Mouse (Mus musculus) heart, postnatal 0 days (tissue): ENCODE measurements around the gene Fam168b. TPM values are rescaled to one million over a fixed set of nuclear protein-coding genes. Genes with fewer than 3 reads are reported as not detected.

ENCODE experiments used
- ATAC-seq: fragments of 200-750 bp; cut with Nextera tagmentation; 2 replicates; pipeline ENCODE4 v1.8.0; 2017; ENCODE audit warnings: low read depth, moderate number of reproducible peaks, moderate library complexity; ENCODE audit not compliant: insufficient read depth
- DNase-seq: peaks from one replicate; pipeline ENCODE4 v3.0.0-alpha.2; 2016; ENCODE audit warnings: low spot score
- H3K27ac ChIP-seq: fragments of 300-500 bp; sonication (generic); 2 replicates; pipeline ENCODE4 v1.5.1; 2014; ENCODE audit warnings: low read depth, mild to moderate bottlenecking
- H3K27me3 ChIP-seq: fragments of 300-500 bp; sonication (generic); 2 replicates; pipeline ENCODE4 v1.6.1; 2014; ENCODE audit warnings: low read length, mixed read lengths; ENCODE audit not compliant: control insufficient read depth, insufficient read depth
- H3K36me3 ChIP-seq: fragments of 300-500 bp; sonication (generic); replicated peaks from 2 replicates; pipeline ENCODE4 v1.6.1; 2014; ENCODE audit warnings: low read length, mixed read lengths; ENCODE audit not compliant: control insufficient read depth, insufficient read depth
- H3K4me1 ChIP-seq: fragments of 300-500 bp; sonication (generic); 2 replicates; pipeline ENCODE4 v1.6.1; 2014; ENCODE audit warnings: antibody characterized with exemption; ENCODE audit not compliant: control insufficient read depth, insufficient read depth
- H3K4me2 ChIP-seq: fragments of 300-500 bp; sonication (generic); 2 replicates; pipeline ENCODE4 v1.6.1; 2014; ENCODE audit warnings: low read depth, mild to moderate bottlenecking, low read length, moderate library complexity
- H3K4me3 ChIP-seq: fragments of 300-500 bp; sonication (generic); 2 replicates; pipeline ENCODE4 v1.5.1; 2014; ENCODE audit warnings: low read depth, low read length
- H3K9ac ChIP-seq: fragments of 300-500 bp; sonication (generic); replicated peaks from 2 replicates; pipeline ENCODE4 v1.6.1; 2014; ENCODE audit warnings: low read depth, low read length, mixed read lengths
- H3K9me3 ChIP-seq: fragments of 300-500 bp; sonication (generic); replicated peaks from 2 replicates; pipeline ENCODE4 v1.6.1; 2016; ENCODE audit warnings: low read length; ENCODE audit not compliant: control insufficient read depth
- CTCF ChIP-seq: IDR thresholded peaks from 2 replicates; pipeline ENCODE4 v1.5.1; 2016; ENCODE audit warnings: antibody characterized with exemption, control low read depth, low read depth
- EP300 ChIP-seq: IDR thresholded peaks from 2 replicates; pipeline ENCODE4 v1.6.1; 2016; ENCODE audit warnings: antibody characterized with exemption, low read depth
- WGBS: fragments of 180-500 bp; shearing (Covaris S2); extraction: QIAGEN DNeasy Blood & Tissue Kit; methylation state at CpG from one replicate; pipeline ENCODE4 v1.1.7; 2014; 5-methylcytosine and 5-hydroxymethylcytosine counted together
- polyA plus RNA-seq: library from polyadenylated mRNA; unstranded; fragments of >200 nt; fragmentation: Nextera tagmentation; extraction: Ambion mirVana; gene quantifications from 2 replicates; pipeline ENCODE4 v1.2.1, GENCODE M21; 2015
- total RNA-seq: library from RNA; depleted of rRNA; stranded (reverse); fragments of >200 nt; gene quantifications from 2 replicates; pipeline ENCODE4 v1.2.3, GENCODE M21; 2014; ENCODE audit warnings: low replicate concordance

The Fam168b gene
- total and polyA plus RNA-seq, 2 experiments from 2014 or later: 21.5 to 96.0 TPM

- TF ChIP-seq CTCF: no peak
- TF ChIP-seq EP300: no peak
- peak overlapping the region; percentile 91 for H3K9ac ChIP-seq
- H3K27me3 ChIP-seq: no peaks in the 10 kb centered on the region
- ATAC-seq: 0 out of 2 replicates have a peak, but pooled peaks have one; percentile 27
- H3K4me1 ChIP-seq: peaks cover 4% of the 10 kb centered on the region
- H3K4me3 ChIP-seq: peak overlapping the region; percentile 92
- no peaks in the 10 kb centered on the region for H3K9me3 ChIP-seq
- DNase-seq: peak; percentile 32
- peak overlapping the region; percentile 86; the same call in 1 of the 2 replicates for H3K27ac ChIP-seq
- WGBS: 42% methylated on average over 11 of the region's 11 CpGs
- H3K4me2 ChIP-seq: peak overlapping the region; percentile 98
- H3K36me3 ChIP-seq: no peaks in the 10 kb centered on the region
Measured at GRCm38 (mm10) chr1:34850343-34851136, 7.7 kb upstream of the Fam168b start.

- Histone ChIP-seq H3K27me3 (no peaks in the 10 kb centered on the region), H3K27ac (peak within 1 kb of the TSS; percentile 86), H3K4me2 (peak within 1 kb of the TSS; percentile 98), H3K9ac (peak within 1 kb of the TSS; percentile 91), H3K9me3 (no peaks in the 10 kb centered on the region), H3K4me1 (peaks cover 4% of the 10 kb centered on the region), H3K36me3 (no peaks in the 10 kb centered on the region), H3K4me3 (peak within 1 kb of the TSS; percentile 92)
- no peak for TF ChIP-seq EP300
- TF ChIP-seq CTCF: no peak
- WGBS: under 1% methylated on average over 38 of the region's 40 CpGs
- DNase-seq (peak; percentile 75), ATAC-seq (peak; percentile 85)
Measured at GRCm38 (mm10) chr1:34849745-34850342, 7.0 kb upstream of the Fam168b start, which contains the start of gene Plekhb2. Gene Plekhb2 (plus strand): TSS chr1:34849976.

GRCm38 (mm10) chr1:34847070-34847469, 4.2 kb upstream of the Fam168b start:
- ATAC-seq (no peak), DNase-seq (no peak)
- Histone ChIP-seq H3K36me3 (no peaks in the 10 kb centered on the region), H3K27ac (no peak overlapping the region), H3K9ac (no peak overlapping the region), H3K27me3 (no peaks in the 10 kb centered on the region), H3K4me2 (no peak overlapping the region), H3K4me1 (peaks cover 6% of the 10 kb centered on the region), H3K9me3 (no peaks in the 10 kb centered on the region), H3K4me3 (no peak overlapping the region)
- TF ChIP-seq CTCF (no peak), EP300 (no peak)
- WGBS: 82% methylated on average over 3 of the region's 3 CpGs

- Histone ChIP-seq H3K4me3 (peak overlapping the region; percentile 91), H3K27ac (peak overlapping the region; percentile 95), H3K9ac (peak overlapping the region; percentile 92), H3K36me3 (no peaks in the 10 kb centered on the region), H3K4me2 (peak overlapping the region; percentile 67), H3K9me3 (no peaks in the 10 kb centered on the region), H3K27me3 (no peaks in the 10 kb centered on the region), H3K4me1 (peaks cover 38% of the 10 kb centered on the region)
- WGBS: under 1% methylated on average over 39 of the region's 51 CpGs
- TF ChIP-seq CTCF (no peak), EP300 (no peak)
- DNase-seq (peak; percentile 64), ATAC-seq (peak; percentile 87)
Measured at GRCm38 (mm10) chr1:34842389-34842861, 440 bp downstream of the Fam168b start.

- Histone ChIP-seq H3K27ac (peak overlapping the region; percentile 95), H3K9me3 (no peaks in the 10 kb centered on the region), H3K9ac (peak overlapping the region; percentile 92), H3K4me1 (peaks cover 38% of the 10 kb centered on the region), H3K4me2 (peak overlapping the region; percentile 67), H3K4me3 (peak overlapping the region; percentile 91), H3K36me3 (no peaks in the 10 kb centered on the region), H3K27me3 (no peaks in the 10 kb centered on the region)
- no peak for ATAC-seq
- peak; percentile 33 for DNase-seq
- under 1% methylated on average over 12 of the region's 12 CpGs for WGBS
- TF ChIP-seq EP300 (no peak), CTCF (no peak)
Measured at GRCm38 (mm10) chr1:34841709-34842388, 1.0 kb downstream of the Fam168b start.
